Mouse (Mus musculus): Measurements from ENCODE around the gene U2surp.
"Not testable (repeated sequence)": the region's sequence is repeated elsewhere in the genome, so short reads cannot be mapped to it uniquely, and the experiment has no call there.

Gene U2surp

GRCm38 (mm10) chr9:95539176-95539800, 27.5 kb upstream of the U2surp start:
- no peak for DNase-seq (ENCODE audit: low spot score)

- peak; percentile 44 for DNase-seq (ENCODE audit: low spot score)
Observed at GRCm38 (mm10) chr9:95533817-95534216, 22.0 kb upstream of the U2surp start.

GRCm38 (mm10) chr9:95531144-95531543, 19.3 kb upstream of the U2surp start:
- no peak for DNase-seq (ENCODE audit: low spot score)

- DNase-seq (ENCODE audit: low spot score), result no peak
Observed at GRCm38 (mm10) chr9:95527676-95528075, 15.9 kb upstream of the U2surp start.

GRCm38 (mm10) chr9:95525961-95526360, 14.2 kb upstream of the U2surp start:
- peak; percentile 68 for DNase-seq (ENCODE audit: low spot score)

- DNase-seq (ENCODE audit: low spot score), result no peak
Observed at GRCm38 (mm10) chr9:95525376-95525775, 13.6 kb upstream of the U2surp start.

- no peak for DNase-seq (ENCODE audit: low spot score)
Observed at GRCm38 (mm10) chr9:95522561-95522960, 10.8 kb upstream of the U2surp start.

- DNase-seq (ENCODE audit: low spot score), result no peak
Observed at GRCm38 (mm10) chr9:95521566-95521965, 9.8 kb upstream of the U2surp start.

GRCm38 (mm10) chr9:95521031-95521430, 9.2 kb upstream of the U2surp start:
- no peak for DNase-seq (ENCODE audit: low spot score)

- DNase-seq (ENCODE audit: low spot score), result no peak
Observed at GRCm38 (mm10) chr9:95520563-95520962, 8.8 kb upstream of the U2surp start.

- not testable (repeated sequence) for DNase-seq (ENCODE audit: low spot score)
Observed at GRCm38 (mm10) chr9:95514361-95514760, 2.6 kb upstream of the U2surp start.

- no peak for DNase-seq (ENCODE audit: low spot score)
Observed at GRCm38 (mm10) chr9:95513776-95514175, 2.0 kb upstream of the U2surp start.

- no peak for DNase-seq (ENCODE audit: low spot score)
Observed at GRCm38 (mm10) chr9:95512331-95513030, 685 bp upstream of the U2surp start.

- no peak for DNase-seq (ENCODE audit: low spot score)
Observed at GRCm38 (mm10) chr9:95510693-95511404, 947 bp downstream of the U2surp start.

GRCm38 (mm10) chr9:95505666-95506065, 6.1 kb downstream of the U2surp start:
- no peak for DNase-seq (ENCODE audit: low spot score)

GRCm38 (mm10) chr9:95499848-95500247, 11.9 kb downstream of the U2surp start:
- DNase-seq (ENCODE audit: low spot score), result no peak

GRCm38 (mm10) chr9:95495038-95495437, 16.8 kb downstream of the U2surp start:
- no peak for DNase-seq (ENCODE audit: low spot score)

- DNase-seq (ENCODE audit: low spot score), result peak; percentile 52
Observed at GRCm38 (mm10) chr9:95493393-95493792, 18.4 kb downstream of the U2surp start.

GRCm38 (mm10) chr9:95490003-95490402, 21.8 kb downstream of the U2surp start:
- no peak for DNase-seq (ENCODE audit: low spot score)

- DNase-seq (ENCODE audit: low spot score), result no peak
Observed at GRCm38 (mm10) chr9:95488861-95489260, 22.9 kb downstream of the U2surp start.

GRCm38 (mm10) chr9:95479981-95480380, 31.8 kb downstream of the U2surp start:
- DNase-seq (ENCODE audit: low spot score), result no peak

- no peak for DNase-seq (ENCODE audit: low spot score)
Observed at GRCm38 (mm10) chr9:95478443-95478842, 33.4 kb downstream of the U2surp start.

GRCm38 (mm10) chr9:95472926-95473325, 38.9 kb downstream of the U2surp start:
- DNase-seq (ENCODE audit: low spot score), result peak; percentile 79

All from retina, embryonic 14.5 days (tissue).